8 mouse cellular contexts compared by ENCODE assay signal in genomic region chr17:9168411-9168810, GRCm38 (mm10).
DNase-seq lines count a peak whose midpoint lies in the region; ATAC-seq lines count a peak whose summit lies in the region.

No protein-coding gene starts in this region.

- H3K27me3 ChIP-seq in intestine, embryonic 15.5 days (replicated peaks): 0 out of 2 replicates have a peak, but pooled peaks cover 3% of the 10 kb centered on the region

- H3K4me3 ChIP-seq in intestine, embryonic 15.5 days (replicated peaks): peak overlapping the region; percentile 31

- 3% methylated on average over 5 of the region's 5 CpGs for WGBS in intestine, embryonic 15.5 days

- H3K4me2 ChIP-seq in intestine, embryonic 15.5 days (replicated peaks): peak overlapping the region; percentile 79

- no peaks in the 10 kb centered on the region for H3K9me3 ChIP-seq in intestine, embryonic 15.5 days

- no peak overlapping the region for H3K9ac ChIP-seq in intestine, embryonic 15.5 days

- intact Hi-C loops in left cerebral cortex, postnatal 14 days (cut with DNase I): loop anchor here (2.0 to 5.0 kb wide), 3 partner anchors 136 to 1149 kb away; partner anchors contain the start of gene Qk

- no peak overlapping the region for H3K27ac ChIP-seq in intestine, embryonic 15.5 days

- peaks cover 7% of the 10 kb centered on the region; the same call in 1 of the 2 replicates for H3K4me1 ChIP-seq in intestine, embryonic 15.5 days (replicated peaks)

- no peaks in the 10 kb centered on the region for H3K36me3 ChIP-seq in intestine, embryonic 15.5 days

- DNase-seq in urinary bladder, postnatal 25 days (ENCODE audit: low spot score): peak; percentile 61
- no peak for DNase-seq in urinary bladder, postnatal 10 days (ENCODE audit: low spot score)
- DNase-seq in embryo, embryonic 11.5 days (ENCODE audit: low read depth, low spot score): peak; percentile 69
- DNase-seq in gastrocnemius, postnatal 4 days (ENCODE audit: low spot score in 2 of 2): peak; percentile 39 to 72
- peak; percentile 70 to 88 for DNase-seq in left cerebral cortex, postnatal 14 days (ENCODE audit: low spot score in 2 of 2)
- DNase-seq in right cerebral cortex, postnatal 4 days: peak; percentile 92

- ATAC-seq in intestine, embryonic 15.5 days: no peak
- ATAC-seq in megakaryocyte progenitor cell, adult 5-6 weeks (replicated peaks; ENCODE audit: poor library complexity): peak; percentile 85
